Mouse (Mus musculus): ENCODE data around the gene Gpx6. TPM values are rescaled to one million over a fixed set of nuclear protein-coding genes. Genes with fewer than 3 reads are reported as not detected.
A peak's percentile ranks its signal among the peaks of the same experiment; 100 is the strongest.

The Gpx6 gene
- polyA plus RNA-seq, 1 experiment from 2014 or later = not detected

DNA sequence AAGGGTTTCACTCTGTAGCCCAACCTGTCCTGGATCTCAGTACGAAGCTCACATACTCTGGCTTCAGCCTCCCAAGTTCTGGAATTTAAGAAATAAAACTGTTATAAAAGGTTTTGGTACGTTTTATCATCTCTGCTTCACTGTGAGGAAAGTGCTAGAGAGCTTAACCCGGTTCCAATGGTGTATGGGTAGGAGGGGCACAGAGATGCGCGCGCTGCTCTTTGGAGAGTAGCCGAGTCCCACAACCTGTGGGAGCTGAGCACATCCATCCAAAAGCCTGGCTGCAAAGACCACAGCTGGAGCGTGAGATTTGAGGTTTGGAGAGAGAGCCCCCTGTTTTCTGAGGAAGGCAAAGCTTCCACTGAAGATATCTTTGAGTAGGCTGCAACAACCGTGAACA, 15.5 kb downstream of the Gpx6 start:
- Histone ChIP-seq H3K9me3 (ENCODE audit: control insufficient read depth, low read length) (no peaks in the 10 kb centered on the region), H3K36me3 (ENCODE audit: control insufficient read depth, insufficient read depth, low read length) (no peaks in the 10 kb centered on the region), H3K4me3 (replicated peaks; ENCODE audit: low read depth, low read length) (peak overlapping the region; percentile 31), H3K27ac (replicated peaks; ENCODE audit: low read depth, low read length) (no peak overlapping the region), H3K27me3 (ENCODE audit: control insufficient read depth, insufficient read depth, low read length) (no peaks in the 10 kb centered on the region), H3K9ac (replicated peaks; ENCODE audit: low read length) (peak overlapping the region; percentile 29; the same call in 1 of the 2 replicates), H3K4me2 (ENCODE audit: low read length) (peak overlapping the region; percentile 54), H3K4me1 (ENCODE audit: control insufficient read depth, insufficient read depth, low read length) (peaks cover 6% of the 10 kb centered on the region; the same call in 1 of the 2 replicates)
- WGBS = 1% methylated on average over 9 of the region's 9 CpGs
- DNase-seq (peak; percentile 39), ATAC-seq (ENCODE audit: low FRiP score, low TSS enrichment) (no peak; the same call in 1 of the 2 replicates)

DNA sequence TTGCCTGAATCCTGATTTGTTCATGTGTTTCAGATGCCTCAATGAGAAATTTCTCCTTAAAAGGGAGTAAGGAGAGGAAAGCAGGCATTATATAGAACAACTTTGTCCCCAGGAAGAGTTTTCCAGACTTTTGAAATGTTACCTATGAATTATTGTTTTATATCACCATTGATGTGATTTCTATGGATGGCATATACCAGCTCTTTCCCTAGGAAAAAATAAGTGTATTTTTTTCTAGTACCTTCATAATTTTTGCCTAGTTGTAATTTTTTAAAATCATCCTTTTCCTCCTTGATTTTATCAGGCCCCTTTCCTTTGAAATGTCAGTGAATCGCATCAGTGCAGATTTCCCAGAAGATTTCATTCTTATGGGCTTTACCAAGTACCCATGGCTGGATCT, 34.7 kb downstream of the Gpx6 start, which contains the start of gene Olfr1367:
TSS of gene Olfr1367 (plus strand) at position 301 of the 400 bp plus-strand sequence.
- Histone ChIP-seq H3K27me3 (ENCODE audit: control insufficient read depth, insufficient read depth, low read length) (no peaks in the 10 kb centered on the region), H3K36me3 (ENCODE audit: control insufficient read depth, insufficient read depth, low read length) (no peaks in the 10 kb centered on the region), H3K27ac (replicated peaks; ENCODE audit: low read depth, low read length) (no peak within 1 kb of the TSS), H3K9ac (replicated peaks; ENCODE audit: low read length) (no peak within 1 kb of the TSS), H3K4me3 (replicated peaks; ENCODE audit: low read depth, low read length) (no peak within 1 kb of the TSS), H3K4me1 (ENCODE audit: control insufficient read depth, insufficient read depth, low read length) (no peaks in the 10 kb centered on the region), H3K4me2 (ENCODE audit: low read length) (no peak within 1 kb of the TSS), H3K9me3 (ENCODE audit: control insufficient read depth, low read length) (no peaks in the 10 kb centered on the region)
- 89% methylated on average over 1 of the region's 1 CpGs for WGBS
- DNase-seq (no peak), ATAC-seq (ENCODE audit: low FRiP score, low TSS enrichment) (no peak)

DNA sequence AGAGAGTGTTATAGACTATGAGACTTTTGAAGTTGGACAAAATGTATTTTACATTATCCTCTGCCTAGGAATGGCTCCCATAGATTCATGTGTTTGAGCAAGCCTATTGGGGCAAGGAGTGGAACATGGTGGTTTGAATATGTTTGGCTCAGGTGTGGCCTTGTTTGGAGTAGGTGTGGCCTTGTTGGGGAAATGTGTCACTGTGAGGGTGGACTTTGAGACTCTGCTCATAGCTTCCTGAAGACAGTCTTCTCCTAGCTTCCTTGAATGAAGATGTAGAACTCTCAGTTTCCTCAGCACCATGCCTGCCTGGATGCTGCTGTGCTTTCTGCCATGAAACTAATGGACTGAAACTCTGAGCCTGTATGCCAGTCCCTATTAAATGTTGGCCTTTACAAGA, 38.7 kb downstream of the Gpx6 start:
- H3K36me3 ChIP-seq (ENCODE audit: control insufficient read depth, insufficient read depth, low read length) = no peaks in the 10 kb centered on the region
- ATAC-seq (ENCODE audit: low FRiP score, low TSS enrichment) (no peak), DNase-seq (no peak)

DNA sequence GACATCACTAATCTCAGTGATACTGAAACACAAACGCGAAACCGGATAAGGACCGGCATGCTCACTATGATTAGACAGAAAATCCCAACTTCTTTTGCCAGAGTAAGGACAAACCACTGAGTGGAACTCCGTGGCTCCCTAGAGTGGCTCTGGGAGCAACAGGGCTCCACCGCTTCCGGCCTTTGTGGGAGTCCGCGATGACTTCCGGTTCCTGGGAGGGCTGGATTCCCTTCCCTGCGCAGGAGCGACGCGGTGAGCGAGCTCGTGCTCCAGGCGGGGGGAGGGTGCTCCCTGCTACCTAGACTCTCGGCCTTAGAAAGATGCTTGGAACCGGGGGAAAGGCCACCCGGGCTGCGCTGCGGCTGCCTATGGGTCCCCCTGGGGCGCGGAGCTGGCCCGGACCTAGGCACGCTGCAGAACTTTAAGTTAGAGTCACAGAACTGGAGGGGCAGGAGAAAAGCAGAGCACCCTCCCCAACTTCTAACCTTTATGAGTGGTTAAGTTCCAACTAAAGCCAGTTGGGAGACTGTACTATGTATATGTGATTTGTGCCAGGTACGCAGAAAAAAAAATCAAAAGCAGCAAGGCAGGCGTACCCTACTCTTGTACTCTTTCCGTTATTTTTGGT, 50.8 kb downstream of the Gpx6 start, which contains the start of gene Zscan12:
TSS of gene Zscan12 (plus strand) at position 200 of the 628 bp plus-strand sequence.
- H3K4me1 ChIP-seq (ENCODE audit: control insufficient read depth, insufficient read depth, low read length) = peaks cover 25% of the 10 kb centered on the region
- DNase-seq (peak; percentile 97), ATAC-seq (ENCODE audit: low FRiP score, low TSS enrichment) (peak; percentile 98)
- H3K9me3 ChIP-seq (ENCODE audit: control insufficient read depth, low read length) = no peaks in the 10 kb centered on the region
- peak within 1 kb of the TSS; percentile 56 for H3K4me3 ChIP-seq (replicated peaks; ENCODE audit: low read depth, low read length)
- H3K36me3 ChIP-seq (ENCODE audit: control insufficient read depth, insufficient read depth, low read length) = peaks cover 8% of the 10 kb centered on the region; the same call in 1 of the 2 replicates
- H3K27me3 ChIP-seq (ENCODE audit: control insufficient read depth, insufficient read depth, low read length) = no peaks in the 10 kb centered on the region
- peak within 1 kb of the TSS; percentile 72 for H3K9ac ChIP-seq (replicated peaks; ENCODE audit: low read length)
- peak within 1 kb of the TSS; percentile 47; the same call in 1 of the 2 replicates for H3K27ac ChIP-seq (replicated peaks; ENCODE audit: low read depth, low read length)
- whole genome bisulfite sequencing = under 1% methylated on average over 29 of the region's 29 CpGs
- peak within 1 kb of the TSS; percentile 69 for H3K4me2 ChIP-seq (ENCODE audit: low read length)

More for the DNA sequence above, 38.7 kb downstream of the Gpx6 start:
- Histone ChIP-seq H3K9ac (replicated peaks; ENCODE audit: low read length) (no peak overlapping the region), H3K27me3 (ENCODE audit: control insufficient read depth, insufficient read depth, low read length) (no peaks in the 10 kb centered on the region), H3K9me3 (ENCODE audit: control insufficient read depth, low read length) (no peaks in the 10 kb centered on the region), H3K27ac (replicated peaks; ENCODE audit: low read depth, low read length) (no peak overlapping the region), H3K4me3 (replicated peaks; ENCODE audit: low read depth, low read length) (no peak overlapping the region), H3K4me1 (ENCODE audit: control insufficient read depth, insufficient read depth, low read length) (no peaks in the 10 kb centered on the region), H3K4me2 (ENCODE audit: low read length) (no peak overlapping the region)

DNA sequence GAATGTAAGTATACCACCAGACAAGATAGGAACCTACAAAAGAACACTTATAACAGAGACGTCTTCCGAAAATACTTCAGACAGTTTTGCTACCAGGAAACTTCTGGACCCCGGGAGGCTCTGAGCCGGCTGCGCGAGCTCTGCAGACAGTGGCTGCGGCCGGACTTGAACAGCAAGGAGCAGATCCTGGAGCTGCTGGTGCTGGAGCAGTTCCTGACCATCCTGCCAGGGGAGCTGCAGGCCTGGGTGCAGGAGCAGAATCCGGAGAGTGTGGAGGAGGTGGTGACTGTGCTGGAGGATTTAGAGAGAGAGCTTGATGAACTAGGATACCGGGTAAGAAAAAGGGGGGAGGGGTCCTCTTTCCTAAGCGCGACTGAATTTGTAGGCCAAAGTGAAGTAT, 51.8 kb downstream of the Gpx6 start:
- Histone ChIP-seq H3K9ac (replicated peaks; ENCODE audit: low read length) (peak overlapping the region; percentile 72; the same call in 1 of the 2 replicates), H3K27me3 (ENCODE audit: control insufficient read depth, insufficient read depth, low read length) (no peaks in the 10 kb centered on the region), H3K4me3 (replicated peaks; ENCODE audit: low read depth, low read length) (peak overlapping the region; percentile 56), H3K9me3 (ENCODE audit: control insufficient read depth, low read length) (no peaks in the 10 kb centered on the region), H3K27ac (replicated peaks; ENCODE audit: low read depth, low read length) (no peak overlapping the region), H3K36me3 (ENCODE audit: control insufficient read depth, insufficient read depth, low read length) (peaks cover 16% of the 10 kb centered on the region), H3K4me1 (ENCODE audit: control insufficient read depth, insufficient read depth, low read length) (peaks cover 25% of the 10 kb centered on the region), H3K4me2 (ENCODE audit: low read length) (peak overlapping the region; percentile 69)
- no peak for ATAC-seq (ENCODE audit: low FRiP score, low TSS enrichment)
- no peak for DNase-seq
- WGBS = 61% methylated on average over 12 of the region's 12 CpGs

DNA sequence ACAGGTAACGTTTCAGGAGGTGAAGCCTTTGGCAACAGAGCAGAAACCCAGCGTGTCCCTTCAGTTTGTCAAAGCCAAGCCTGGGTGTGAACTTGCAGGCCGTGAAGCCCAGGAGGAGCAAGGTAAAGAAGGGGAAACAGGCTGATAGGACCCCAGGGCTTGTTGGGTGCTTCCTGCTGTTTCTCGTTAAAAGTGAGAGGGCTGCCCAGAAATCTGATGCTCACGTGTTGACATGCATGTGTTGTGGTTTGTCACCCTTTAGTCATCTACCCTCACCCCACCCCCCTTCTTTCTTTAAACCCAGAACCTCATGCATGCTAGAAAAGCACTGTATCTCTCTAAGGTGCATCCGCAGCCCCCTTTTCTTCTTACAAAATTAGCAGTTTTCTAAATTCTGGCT, 54.7 kb downstream of the Gpx6 start:
- ATAC-seq (ENCODE audit: low FRiP score, low TSS enrichment) (no peak), DNase-seq (no peak)
- no peak overlapping the region for H3K9ac ChIP-seq (replicated peaks; ENCODE audit: low read length)
- H3K4me1 ChIP-seq (ENCODE audit: control insufficient read depth, insufficient read depth, low read length) = peaks cover 25% of the 10 kb centered on the region
- no peak overlapping the region for H3K4me2 ChIP-seq (ENCODE audit: low read length)
- WGBS = 82% methylated on average over 6 of the region's 6 CpGs
- no peaks in the 10 kb centered on the region for H3K27me3 ChIP-seq (ENCODE audit: control insufficient read depth, insufficient read depth, low read length)
- peaks cover 44% of the 10 kb centered on the region for H3K36me3 ChIP-seq (ENCODE audit: control insufficient read depth, insufficient read depth, low read length)
- H3K27ac ChIP-seq (replicated peaks; ENCODE audit: low read depth, low read length) = no peak overlapping the region
- no peak overlapping the region for H3K4me3 ChIP-seq (replicated peaks; ENCODE audit: low read depth, low read length)
- no peaks in the 10 kb centered on the region for H3K9me3 ChIP-seq (ENCODE audit: control insufficient read depth, low read length)

Other genes with a start within 250 kb of the Gpx6 start
- not detected in 2 replicates for gene Olfr1370, start 237.2 kb upstream of the Gpx6 start, polyA plus RNA-seq (2014; fragmentation: Nextera tagmentation; extraction: Ambion mirVana)
- gene Olfr1369-ps1, start 200.6 kb upstream of the Gpx6 start, polyA plus RNA-seq (2014; fragmentation: Nextera tagmentation; extraction: Ambion mirVana) = not detected in 2 replicates
- gene Olfr263, start 182.5 kb upstream of the Gpx6 start, polyA plus RNA-seq (2014; fragmentation: Nextera tagmentation; extraction: Ambion mirVana) = not detected in 2 replicates
- gene Olfr1368, start 166.3 kb upstream of the Gpx6 start, polyA plus RNA-seq (2014; fragmentation: Nextera tagmentation; extraction: Ambion mirVana) = not detected in 2 replicates
- gene Trim27, start 132.7 kb upstream of the Gpx6 start, polyA plus RNA-seq (2014; fragmentation: Nextera tagmentation; extraction: Ambion mirVana) = 78.2 and 84.3 TPM in 2 replicates
- not detected in 2 replicates for gene Gpx5, start 19.4 kb upstream of the Gpx6 start, polyA plus RNA-seq (2014; fragmentation: Nextera tagmentation; extraction: Ambion mirVana)
- gene Olfr1367, start 34.8 kb downstream of the Gpx6 start, polyA plus RNA-seq (2014; fragmentation: Nextera tagmentation; extraction: Ambion mirVana) = not detected in 2 replicates
- gene Zscan12, start 50.7 kb downstream of the Gpx6 start, polyA plus RNA-seq (2014; fragmentation: Nextera tagmentation; extraction: Ambion mirVana) = 11.8 and 15.9 TPM in 2 replicates
- 61.8 and 69.9 TPM in 2 replicates for gene Zkscan3, start 90.6 kb downstream of the Gpx6 start, polyA plus RNA-seq (2014; fragmentation: Nextera tagmentation; extraction: Ambion mirVana)
- 3.9 and 5.2 TPM in 2 replicates for gene Pgbd1, start 128.9 kb downstream of the Gpx6 start, polyA plus RNA-seq (2014; fragmentation: Nextera tagmentation; extraction: Ambion mirVana)
- gene Zscan26, start 141.6 kb downstream of the Gpx6 start, polyA plus RNA-seq (2014; fragmentation: Nextera tagmentation; extraction: Ambion mirVana) = 15.7 and 17.6 TPM in 2 replicates
- gene Nkapl, start 156.4 kb downstream of the Gpx6 start, polyA plus RNA-seq (2014; fragmentation: Nextera tagmentation; extraction: Ambion mirVana) = 3.2 and 5.1 TPM in 2 replicates
- 8.8 and 9.7 TPM in 2 replicates for gene Zkscan4, start 166.8 kb downstream of the Gpx6 start, polyA plus RNA-seq (2014; fragmentation: Nextera tagmentation; extraction: Ambion mirVana)
- gene Gm10065, start 167.3 kb downstream of the Gpx6 start, polyA plus RNA-seq (2014; fragmentation: Nextera tagmentation; extraction: Ambion mirVana) = not detected in 2 replicates
- gene AK157302, start 183.1 kb downstream of the Gpx6 start, polyA plus RNA-seq (2014; fragmentation: Nextera tagmentation; extraction: Ambion mirVana) = 0.34 and 0.54 TPM in 2 replicates
- 4.7 and 6.6 TPM in 2 replicates for gene Gm11273, start 189.3 kb downstream of the Gpx6 start, polyA plus RNA-seq (2014; fragmentation: Nextera tagmentation; extraction: Ambion mirVana)
- gene Zkscan8, start 219.0 kb downstream of the Gpx6 start, polyA plus RNA-seq (2014; fragmentation: Nextera tagmentation; extraction: Ambion mirVana) = 6.1 and 10.9 TPM in 2 replicates
- 0.07 and 0.20 TPM in 2 replicates for gene Olfr1366, start 230.7 kb downstream of the Gpx6 start, polyA plus RNA-seq (2014; fragmentation: Nextera tagmentation; extraction: Ambion mirVana)
- 0.05 and 0.13 TPM in 2 replicates for gene Olfr1535, start 247.8 kb downstream of the Gpx6 start, polyA plus RNA-seq (2014; fragmentation: Nextera tagmentation; extraction: Ambion mirVana)